Mouse (Mus musculus) kidney, postnatal 10 days (tissue): Measurements from ENCODE around the gene Gsta4.
"Not testable (repeated sequence)": the region's sequence is repeated elsewhere in the genome, so short reads cannot be mapped to it uniquely, and the experiment has no call there.

Experiments used
- DNase-seq: peaks from one replicate; pipeline ENCODE4 v3.0.0; 2021; ENCODE audit warnings: mixed read lengths

Gene Gsta4

DNA sequence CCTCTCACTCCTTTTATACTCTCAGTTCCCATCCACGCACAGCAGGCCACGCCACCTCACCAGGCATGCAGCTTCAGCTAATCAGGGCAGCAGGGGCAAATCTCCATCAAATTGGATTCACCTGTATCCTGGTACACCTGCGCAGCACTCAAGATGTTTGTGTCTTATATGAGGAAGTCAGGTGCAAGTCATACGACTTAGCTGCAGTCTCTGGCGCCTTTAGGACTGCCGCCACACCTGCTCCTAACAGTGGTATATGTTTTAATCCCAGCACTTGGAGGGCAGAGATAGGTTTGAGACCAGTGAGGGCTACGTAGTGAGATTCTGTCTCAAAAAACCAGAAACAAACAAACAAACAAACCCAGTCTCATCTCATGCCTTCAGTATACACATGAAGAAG lies at the start of gene Gsta4:
Gene Gsta4, plus strand, starts transcription at position 301 of the 400 bp plus-strand sequence.
- DNase-seq, result not testable (repeated sequence)

DNA sequence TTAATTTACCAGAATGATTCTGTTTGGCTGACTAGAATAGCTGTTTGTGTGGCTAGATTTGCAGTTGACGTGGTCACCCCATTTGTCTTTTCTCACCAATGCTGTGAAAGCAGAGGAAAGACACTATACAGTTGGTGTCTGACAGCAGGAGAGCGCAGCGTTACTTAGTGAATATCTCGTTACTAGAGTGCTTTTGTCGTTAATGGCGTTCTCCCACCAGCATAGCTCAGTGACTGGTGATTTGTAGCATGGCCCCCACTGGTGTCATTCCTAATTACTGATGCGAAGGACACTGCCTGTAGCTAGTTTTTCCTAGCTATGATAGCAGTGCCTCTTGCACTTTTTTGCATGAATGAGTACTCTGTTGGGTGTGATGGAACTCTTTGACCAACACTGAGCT lies 46.9 kb upstream of the Gsta4 start:
- DNase-seq, result no peak

DNA sequence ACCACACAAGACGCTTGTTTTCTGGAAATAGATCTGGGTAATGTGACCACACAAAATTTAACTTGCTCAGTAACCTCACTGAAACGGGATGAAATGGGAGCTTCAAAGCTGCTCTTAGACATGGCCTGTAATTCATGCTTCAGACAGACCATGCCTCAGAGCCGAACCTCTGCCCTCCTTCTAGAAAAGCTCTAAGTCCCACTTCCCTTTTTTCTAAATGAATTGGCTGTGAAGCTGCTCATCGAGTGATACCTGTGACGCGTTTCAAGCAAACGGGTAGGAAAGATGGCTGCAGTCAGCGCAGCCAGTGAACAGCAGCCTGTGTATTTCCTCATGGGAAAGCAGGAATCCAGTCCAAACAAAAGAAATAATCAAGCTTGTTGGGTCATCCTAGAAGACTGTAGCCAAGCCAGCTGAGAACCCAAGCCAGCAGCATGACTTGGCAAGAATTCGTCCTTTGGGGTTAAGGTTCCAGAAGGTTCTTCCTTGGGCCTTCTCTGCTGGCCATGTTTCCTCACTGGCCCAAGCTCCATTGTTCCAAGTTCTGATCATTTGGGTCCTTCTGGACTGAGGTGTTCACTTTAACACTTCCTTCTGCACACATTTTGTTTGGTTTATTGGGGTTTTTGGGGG lies 44.4 kb upstream of the Gsta4 start:
- DNase-seq, result peak; percentile 29

- DNase-seq, result no peak
Observed at GRCm38 (mm10) chr9:78139463-78139862, 43.1 kb upstream of the Gsta4 start.

DNA sequence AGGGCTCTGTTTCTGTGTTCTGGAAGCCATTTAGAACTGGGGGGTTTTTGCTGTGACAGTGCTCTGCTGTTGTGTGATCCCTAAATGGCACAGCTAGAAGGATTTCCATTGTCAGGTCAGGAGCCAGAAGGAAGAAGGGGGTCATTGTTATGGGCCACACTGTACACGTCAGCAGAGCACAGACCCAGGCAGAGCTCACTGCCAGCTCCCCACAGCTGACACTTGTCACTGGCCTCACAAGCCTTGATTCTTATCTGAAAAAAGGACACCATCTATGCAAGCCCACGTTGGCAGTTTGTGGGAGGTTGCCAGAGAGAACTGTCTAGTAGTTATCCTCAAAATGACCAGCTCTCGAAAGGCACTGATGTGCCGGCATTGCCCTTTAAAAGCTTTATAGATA lies 36.5 kb upstream of the Gsta4 start:
- no peak for DNase-seq

DNA sequence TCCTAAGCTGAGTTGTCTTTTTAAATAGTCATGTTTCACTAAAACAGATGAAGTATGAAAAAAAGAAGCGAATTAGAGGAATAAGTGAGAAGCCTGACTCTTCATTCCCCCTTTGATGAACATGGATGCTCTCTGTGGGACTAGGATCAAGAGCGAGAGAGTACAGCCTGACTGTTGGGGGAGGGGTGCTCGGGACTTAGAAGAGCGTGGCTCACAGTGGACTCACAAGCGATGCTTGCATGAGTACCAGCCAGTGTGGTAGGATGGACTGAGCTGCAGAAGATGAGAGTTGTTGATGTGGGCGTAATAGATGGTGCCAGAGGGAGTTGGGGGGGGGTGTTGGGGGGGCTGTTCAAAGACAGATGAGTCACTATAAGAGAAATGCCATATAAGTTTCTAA lies 35.9 kb upstream of the Gsta4 start:
- DNase-seq, result no peak

GRCm38 (mm10) chr9:78148149-78148548 lies 34.4 kb upstream of the Gsta4 start:
- DNase-seq, result no peak

DNA sequence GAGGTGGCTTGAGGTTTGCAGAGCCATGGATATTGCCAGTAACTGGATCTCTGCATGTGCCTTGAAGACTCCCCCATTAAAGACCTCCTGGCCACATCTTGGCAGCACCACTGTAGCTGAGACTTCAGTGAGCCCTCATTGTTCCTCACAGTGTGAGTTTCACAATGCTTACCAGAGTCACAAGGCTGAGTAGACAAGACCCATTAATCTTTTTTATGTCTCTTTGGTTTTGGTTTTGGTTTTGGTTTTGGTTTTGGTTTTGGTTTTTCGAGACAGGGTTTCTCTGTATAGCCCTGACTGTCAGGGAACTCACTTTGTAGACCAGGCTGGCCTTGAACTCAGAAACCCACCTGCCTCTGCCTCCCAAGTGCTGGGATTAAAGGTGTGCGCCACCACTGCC lies 32.8 kb upstream of the Gsta4 start:
- DNase-seq, result not testable (repeated sequence)

- peak; percentile 48 for DNase-seq
Observed at GRCm38 (mm10) chr9:78154211-78154977, 28.2 kb upstream of the Gsta4 start.

DNA sequence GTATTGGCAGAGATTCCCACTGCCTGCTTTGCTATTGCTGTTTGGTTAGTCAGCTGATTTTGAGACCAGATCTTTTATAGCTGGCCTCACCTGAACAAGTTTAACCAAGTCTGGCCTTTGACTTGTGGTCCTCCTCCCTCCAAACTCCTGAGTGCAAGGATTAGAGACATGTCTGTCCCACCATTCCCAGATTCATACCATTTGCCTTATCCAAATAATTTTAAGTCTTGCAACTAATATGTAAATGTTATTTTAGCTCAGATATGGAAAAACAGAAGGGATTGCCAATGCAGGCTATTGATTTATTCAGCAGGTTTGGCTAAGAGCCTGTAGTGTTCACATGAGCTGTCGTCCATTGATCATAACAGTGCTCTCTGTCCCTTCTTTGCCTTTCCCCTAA lies 25.4 kb upstream of the Gsta4 start:
- no peak for DNase-seq

- DNase-seq, result no peak
Observed at GRCm38 (mm10) chr9:78163291-78163690, 19.3 kb upstream of the Gsta4 start.

GRCm38 (mm10) chr9:78164741-78165140 lies 17.8 kb upstream of the Gsta4 start:
- DNase-seq, result no peak

- DNase-seq, result no peak
Observed at GRCm38 (mm10) chr9:78165454-78165853, 17.1 kb upstream of the Gsta4 start.

- no peak for DNase-seq
Observed at GRCm38 (mm10) chr9:78166694-78167452, 15.7 kb upstream of the Gsta4 start.

- no peak for DNase-seq
Observed at GRCm38 (mm10) chr9:78167453-78167969, 15.1 kb upstream of the Gsta4 start.

GRCm38 (mm10) chr9:78168864-78169263 lies 13.7 kb upstream of the Gsta4 start:
- no peak for DNase-seq

- DNase-seq, result no peak
Observed at GRCm38 (mm10) chr9:78174016-78174415, 8.6 kb upstream of the Gsta4 start.

- DNase-seq, result not testable (repeated sequence)
Observed at GRCm38 (mm10) chr9:78174925-78175276, 7.7 kb upstream of the Gsta4 start.

- DNase-seq, result peak; percentile 99
Observed at GRCm38 (mm10) chr9:78175277-78176200, 7.0 kb upstream of the Gsta4 start.

DNA sequence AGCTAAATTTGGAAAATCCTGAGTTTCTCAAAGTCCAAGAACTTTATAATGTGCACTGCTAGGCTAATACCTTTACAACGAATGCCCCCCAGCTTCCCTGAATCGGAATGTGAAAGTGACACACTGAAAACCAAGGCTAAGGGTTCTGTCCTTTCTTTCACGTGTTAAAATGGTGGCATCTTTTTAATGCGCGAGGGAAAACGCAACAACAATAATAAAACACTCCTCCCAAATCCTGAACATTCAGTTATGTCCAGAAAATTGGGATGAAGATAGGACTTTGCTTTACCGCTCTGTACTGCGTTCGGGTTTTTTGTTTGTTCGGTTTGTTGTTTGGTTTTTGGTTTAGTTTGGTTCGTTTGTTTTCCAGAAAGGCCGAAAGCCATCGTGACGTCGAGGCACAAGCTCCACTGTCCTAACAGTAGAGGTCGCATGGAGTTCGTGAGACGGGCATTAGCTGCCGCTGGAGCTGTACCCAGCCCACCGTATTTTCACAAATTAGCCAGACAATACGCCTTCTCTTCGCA lies 6.3 kb upstream of the Gsta4 start:
- peak; percentile 80 for DNase-seq

DNA sequence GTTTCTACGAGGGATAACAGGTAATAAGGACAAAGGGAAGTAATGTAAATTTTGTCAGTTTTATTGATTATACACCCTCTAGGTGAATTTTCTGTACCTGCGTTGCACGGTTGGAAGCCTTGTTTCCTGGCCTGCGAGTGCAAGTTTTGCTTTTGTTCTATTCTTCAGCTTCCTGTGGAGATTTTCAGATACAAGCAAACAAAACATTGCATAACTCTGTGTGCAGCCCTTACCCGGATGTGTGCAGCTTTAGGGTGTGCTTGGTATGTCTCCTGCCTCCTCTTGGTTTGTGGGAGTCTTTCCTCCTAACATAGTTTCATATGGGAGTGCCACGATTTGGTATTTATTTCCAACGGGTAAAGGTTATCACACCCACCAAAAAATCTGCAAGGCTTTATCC lies 5.7 kb upstream of the Gsta4 start:
- DNase-seq, result no peak

- no peak for DNase-seq
Observed at GRCm38 (mm10) chr9:78178197-78178596, 4.4 kb upstream of the Gsta4 start.
